Comparison of ENCODE assay signal across 13 mouse cellular contexts in the genomic region with DNA sequence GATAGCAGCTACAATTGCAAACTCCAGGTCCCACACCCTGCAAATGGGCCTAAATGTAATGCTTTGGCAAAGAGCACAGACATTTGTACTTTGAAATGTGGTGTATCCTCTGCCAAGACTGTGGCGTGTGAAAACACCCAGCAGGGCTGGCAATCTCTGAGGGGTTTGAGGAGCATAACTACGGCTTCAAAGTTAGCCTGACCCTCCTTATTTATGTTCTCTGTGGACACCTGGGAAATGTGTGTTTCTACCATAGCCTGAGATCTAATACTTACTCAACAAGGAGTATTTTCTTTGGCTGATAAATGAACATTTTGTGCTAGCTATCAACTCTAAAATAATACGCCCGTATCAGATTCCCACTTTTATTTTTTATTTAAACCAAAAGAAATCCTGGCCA.
DNase-seq lines count a peak whose midpoint lies in the region; ATAC-seq and TF ChIP-seq lines count a peak whose summit lies in the region.
"Had no signal": no experiment of that assay in that cellular context is flagged by ENCODE, and none has a peak within 500 bp of the region (broad histone marks: within the 10 kb centered on the region; RNA-seq: fewer than 3 reads in every experiment).

No protein-coding gene starts in this region.

- H3K4me3 ChIP-seq in gastrocnemius, adult 2 months, result no peak overlapping the region
- H3K4me3 ChIP-seq in kidney, embryonic 16.5 days (ENCODE audit: low read length), result no peak overlapping the region
- H3K4me3 ChIP-seq in embryonic fibroblast, embryonic 13.5 days (ENCODE audit: insufficient read depth, low read length), result no peak overlapping the region
- H3K4me3 ChIP-seq in hindbrain, embryonic 11.5 days (ENCODE audit: low read depth, low read length), result no peak overlapping the region
- H3K4me3 ChIP-seq: midbrain, embryonic 13.5 days had no signal

- peaks cover 10% of the 10 kb centered on the region for H3K4me1 ChIP-seq in kidney, embryonic 16.5 days (ENCODE audit: insufficient read depth, low read length)
- H3K4me1 ChIP-seq in embryonic fibroblast, embryonic 13.5 days (ENCODE audit: control insufficient read depth, insufficient read depth, low read length), result peaks cover 28% of the 10 kb centered on the region
- no peaks in the 10 kb centered on the region for H3K4me1 ChIP-seq in hindbrain, embryonic 11.5 days (replicated peaks; ENCODE audit: control insufficient read depth, insufficient read depth, low read length)

- 41% methylated on average over 4 of the region's 4 CpGs for WGBS in kidney, embryonic 16.5 days
- WGBS in hindbrain, embryonic 11.5 days, result 87% methylated on average over 4 of the region's 4 CpGs

- H3K9me3 ChIP-seq in kidney, embryonic 16.5 days (ENCODE audit: low read length), result no peaks in the 10 kb centered on the region
- H3K9me3 ChIP-seq in hindbrain, embryonic 11.5 days (ENCODE audit: control insufficient read depth, low read length), result no peaks in the 10 kb centered on the region
- H3K9me3 ChIP-seq: midbrain, embryonic 13.5 days had no signal

- H3K27me3 ChIP-seq in kidney, embryonic 16.5 days (ENCODE audit: insufficient read depth, low read length), result no peaks in the 10 kb centered on the region
- H3K27me3 ChIP-seq in hindbrain, embryonic 11.5 days (ENCODE audit: control insufficient read depth, insufficient read depth, low read length), result no peaks in the 10 kb centered on the region
- H3K27me3 ChIP-seq: midbrain, embryonic 13.5 days had no signal

- no peak overlapping the region for H3K9ac ChIP-seq in kidney, embryonic 16.5 days (replicated peaks; ENCODE audit: low read length)
- H3K9ac ChIP-seq in hindbrain, embryonic 11.5 days (ENCODE audit: low read depth, low read length), result no peak overlapping the region
- H3K9ac ChIP-seq: midbrain, embryonic 13.5 days had no signal

- peak overlapping the region; percentile 48; the same call in 1 of the 2 replicates for H3K27ac ChIP-seq in gastrocnemius, adult 2 months
- H3K27ac ChIP-seq in kidney, embryonic 16.5 days (ENCODE audit: low read length), result peak overlapping the region; percentile 16; the same call in 1 of the 2 replicates
- peak overlapping the region; percentile 81 for H3K27ac ChIP-seq in embryonic fibroblast, embryonic 13.5 days (ENCODE audit: insufficient read depth, low read length)
- H3K27ac ChIP-seq in hindbrain, embryonic 11.5 days (ENCODE audit: low read depth, low read length), result no peak overlapping the region
- H3K27ac ChIP-seq: midbrain, embryonic 13.5 days had no signal

- no peak for ATAC-seq in kidney, embryonic 16.5 days (ENCODE audit: low FRiP score, low TSS enrichment)
- no peak for ATAC-seq in hindbrain, embryonic 11.5 days (ENCODE audit: low FRiP score)
- ATAC-seq: midbrain, embryonic 13.5 days had no signal

- intact Hi-C loops in gastrocnemius, adult 2 months (cut with DNase I), result loop anchor here (5.0 kb wide), 1 partner anchor 37 kb away; no protein-coding TSS in a partner anchor
- intact Hi-C loops in gastrocnemius, postnatal 14 days (cut with DNase I; ENCODE audit: low total_unique reads), result no loop called here

- H3K4me2 ChIP-seq in kidney, embryonic 16.5 days (replicated peaks; ENCODE audit: low read depth, low read length), result no peak overlapping the region
- no peak overlapping the region for H3K4me2 ChIP-seq in hindbrain, embryonic 11.5 days (replicated peaks; ENCODE audit: low read depth, low read length)
- H3K4me2 ChIP-seq: midbrain, embryonic 13.5 days had no signal

- no peak for TF ChIP-seq POLR2A in embryonic fibroblast, embryonic 13.5 days (IDR thresholded peaks at IDR 0.05; ENCODE audit: low read depth, low read length)

- TF ChIP-seq CTCF in gastrocnemius, adult 2 months (IDR thresholded peaks at IDR 0.05), result no peak
- no peak for TF ChIP-seq CTCF in embryonic fibroblast, embryonic 13.5 days (IDR thresholded peaks at IDR 0.05; ENCODE audit: borderline replicate concordance, insufficient read depth, low read length)

- H3K36me3 ChIP-seq in kidney, embryonic 16.5 days (ENCODE audit: insufficient read depth, low read length), result no peaks in the 10 kb centered on the region
- H3K36me3 ChIP-seq in hindbrain, embryonic 11.5 days (ENCODE audit: control insufficient read depth, insufficient read depth, low read length), result no peaks in the 10 kb centered on the region
- H3K36me3 ChIP-seq: midbrain, embryonic 13.5 days had no signal

- DNase-seq in gastrocnemius, adult 2 months, result no peak
- DNase-seq in gastrocnemius, postnatal 14 days, result no peak
- DNase-seq in kidney, postnatal 36 days, result no peak
- peak; percentile 70 for DNase-seq in NIH3T3 (ENCODE audit: low read depth)
- DNase-seq in frontal cortex, postnatal 36 days (ENCODE audit: low spot score in 2 of 2), result no peak
- DNase-seq in hindbrain, embryonic 11.5 days (ENCODE audit: low spot score), result no peak
- DNase-seq: cerebellum, adult 9-10 months; embryo, embryonic 11 days; lung, postnatal 14 days; thymus, adult 2 months had no signal
